Mouse (Mus musculus): ENCODE results near the gene Cd274.

DNA sequence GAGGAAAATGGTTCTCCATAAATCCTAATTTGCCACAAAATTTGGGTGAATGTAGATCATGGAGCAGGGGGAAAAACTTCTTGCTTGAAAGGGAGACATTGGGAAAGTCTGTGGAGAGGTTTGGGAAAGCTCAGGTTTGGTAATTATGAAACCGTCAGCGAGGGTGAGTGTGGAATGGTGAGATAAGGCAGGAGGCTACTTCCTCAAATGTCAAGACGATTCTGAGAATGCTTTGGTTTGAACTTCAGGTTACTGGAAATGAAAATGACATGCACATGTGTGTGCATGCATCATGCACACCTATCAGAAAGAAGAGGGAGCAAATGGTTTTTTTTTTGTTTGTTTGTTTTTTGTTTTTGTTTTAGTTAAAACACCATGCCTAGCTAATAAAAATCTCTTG, 33.2 kb downstream of the Cd274 start:
- TF ChIP-seq POLR2A (IDR thresholded peaks at IDR 0.05; ENCODE audit: low read depth, low read length) (no peak), CTCF (conservative IDR thresholded peaks at IDR 0.05; ENCODE audit: insufficient read depth, insufficient read length, low read depth, low read length) (no peak)

Measured in kidney, adult 2 months (tissue).